Mouse (Mus musculus): ENCODE measurements around the gene Olfr311. TPM values are rescaled to one million over a fixed set of nuclear protein-coding genes. Genes with fewer than 3 reads are reported as not detected.
"Not testable (repeated sequence)": the region's sequence is repeated elsewhere in the genome, so short reads cannot be mapped to it uniquely, and the experiment has no call there.

The Olfr311 gene
- not detected in 2 replicates for polyA plus RNA-seq (2014; fragmentation: Nextera tagmentation; extraction: Ambion mirVana)

DNA sequence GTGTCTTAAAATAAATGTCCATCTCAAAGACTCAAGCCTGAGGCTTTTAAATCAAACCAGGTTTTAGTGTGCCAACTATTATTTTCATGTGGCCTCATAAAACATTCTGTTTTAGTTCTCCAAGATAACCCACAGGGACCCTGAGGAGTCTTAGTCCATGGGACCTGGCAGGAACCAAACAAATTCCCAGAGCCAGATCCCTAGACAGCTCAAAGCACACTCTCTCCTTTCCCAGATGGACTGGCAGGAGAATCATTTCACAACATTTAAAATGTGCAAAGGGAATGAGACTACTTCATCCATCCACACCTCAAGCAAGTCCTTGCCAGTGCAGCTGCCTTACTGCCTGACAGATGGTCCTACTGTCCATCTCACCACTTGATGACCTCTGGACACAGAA lies at the start of gene Olfr311:
Gene Olfr311, plus strand, starts transcription at position 301 of the 400 bp plus-strand sequence.
- H3K9me3 ChIP-seq (ENCODE audit: control insufficient read depth, low read length); H3K27ac ChIP-seq (ENCODE audit: low read depth, low read length); ATAC-seq (ENCODE audit: low FRiP score, low TSS enrichment); H3K4me1 ChIP-seq (ENCODE audit: control insufficient read depth, insufficient read depth, low read length); H3K4me2 ChIP-seq (replicated peaks; ENCODE audit: low read depth, low read length); H3K27me3 ChIP-seq (ENCODE audit: control insufficient read depth, insufficient read depth, low read length); H3K4me3 ChIP-seq (ENCODE audit: low read length); H3K36me3 ChIP-seq (ENCODE audit: control insufficient read depth, insufficient read depth, low read length); H3K9ac ChIP-seq (ENCODE audit: low read depth, low read length): not testable (repeated sequence)

DNA sequence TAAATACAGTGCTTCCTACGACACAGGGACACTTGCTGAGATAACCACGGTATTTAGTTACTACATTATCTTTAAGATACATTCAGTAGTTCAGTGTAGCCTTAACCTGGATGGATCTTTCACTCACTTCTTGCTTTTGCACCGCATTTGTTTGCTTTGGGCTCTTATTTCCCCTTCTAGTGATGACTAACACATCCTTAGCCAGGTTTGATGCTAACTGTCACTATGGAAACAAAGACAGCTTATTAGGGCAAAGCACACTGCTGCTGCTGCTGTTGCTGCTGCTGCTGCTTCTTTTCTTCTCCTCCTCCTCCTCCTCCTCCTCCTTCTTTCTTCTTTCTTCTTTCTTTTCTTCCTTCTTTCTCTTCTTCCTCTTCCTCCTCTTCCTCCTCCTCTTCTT lies 49.5 kb upstream of the Olfr311 start:
- 39% methylated on average over 3 of the region's 3 CpGs for WGBS
- ATAC-seq (ENCODE audit: low FRiP score, low TSS enrichment), result no peak
- Histone ChIP-seq H3K4me1 (ENCODE audit: control insufficient read depth, insufficient read depth, low read length) (no peaks in the 10 kb centered on the region), H3K27me3 (ENCODE audit: control insufficient read depth, insufficient read depth, low read length) (no peaks in the 10 kb centered on the region), H3K27ac (ENCODE audit: low read depth, low read length) (no peak overlapping the region), H3K36me3 (ENCODE audit: control insufficient read depth, insufficient read depth, low read length) (no peaks in the 10 kb centered on the region), H3K4me3 (ENCODE audit: low read length) (no peak overlapping the region), H3K9me3 (ENCODE audit: control insufficient read depth, low read length) (no peaks in the 10 kb centered on the region), H3K4me2 (replicated peaks; ENCODE audit: low read depth, low read length) (no peak overlapping the region), H3K9ac (ENCODE audit: low read depth, low read length) (no peak overlapping the region)

DNA sequence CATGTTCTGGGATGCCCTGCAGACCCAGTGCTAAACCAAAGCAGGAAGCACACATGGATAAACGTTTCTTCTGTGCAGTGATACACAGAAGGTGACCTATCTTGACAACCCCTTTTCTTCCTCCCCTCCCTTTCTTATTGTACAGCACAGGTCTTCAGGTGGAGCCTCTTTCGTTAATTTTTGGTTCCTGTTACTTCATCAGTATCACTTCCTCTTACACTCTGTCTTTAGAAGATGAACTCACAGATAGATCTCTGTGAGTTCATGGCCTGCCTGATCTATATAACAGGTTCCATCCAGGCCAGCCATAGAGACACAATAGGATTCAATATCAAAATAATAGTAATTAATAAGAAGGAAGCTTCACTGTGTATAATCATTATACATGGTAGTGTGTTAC lies 49.0 kb upstream of the Olfr311 start:
- ATAC-seq (ENCODE audit: low FRiP score, low TSS enrichment), result no peak
- WGBS, result 51% methylated on average over 2 of the region's 2 CpGs
- Histone ChIP-seq H3K4me3 (ENCODE audit: low read length) (no peak overlapping the region), H3K27ac (ENCODE audit: low read depth, low read length) (no peak overlapping the region), H3K4me2 (replicated peaks; ENCODE audit: low read depth, low read length) (no peak overlapping the region), H3K36me3 (ENCODE audit: control insufficient read depth, insufficient read depth, low read length) (no peaks in the 10 kb centered on the region), H3K9ac (ENCODE audit: low read depth, low read length) (no peak overlapping the region), H3K9me3 (ENCODE audit: control insufficient read depth, low read length) (no peaks in the 10 kb centered on the region), H3K27me3 (ENCODE audit: control insufficient read depth, insufficient read depth, low read length) (no peaks in the 10 kb centered on the region), H3K4me1 (ENCODE audit: control insufficient read depth, insufficient read depth, low read length) (no peaks in the 10 kb centered on the region)

DNA sequence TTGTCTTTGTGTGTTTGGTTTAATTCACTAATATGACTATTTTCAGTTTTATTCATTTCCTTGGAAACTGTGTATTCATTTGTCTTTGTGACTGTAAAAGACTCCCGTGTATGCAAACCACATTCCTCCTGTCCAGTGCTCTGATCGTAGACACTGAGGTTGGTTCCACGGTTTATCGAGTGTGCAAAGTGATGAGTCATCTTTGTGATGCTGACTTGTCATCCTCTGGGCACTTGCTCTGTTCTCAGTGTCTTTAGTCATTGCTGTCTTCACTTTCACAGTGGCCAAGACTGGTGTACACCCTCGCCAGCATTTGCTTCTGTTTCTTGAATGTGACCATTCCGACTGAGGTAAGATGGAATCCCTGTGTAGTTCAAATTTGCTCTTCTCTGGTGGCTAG lies 48.4 kb upstream of the Olfr311 start:
- Histone ChIP-seq H3K4me3 (ENCODE audit: low read length) (no peak overlapping the region), H3K4me2 (replicated peaks; ENCODE audit: low read depth, low read length) (no peak overlapping the region), H3K36me3 (ENCODE audit: control insufficient read depth, insufficient read depth, low read length) (no peaks in the 10 kb centered on the region), H3K9me3 (ENCODE audit: control insufficient read depth, low read length) (no peaks in the 10 kb centered on the region), H3K27ac (ENCODE audit: low read depth, low read length) (no peak overlapping the region), H3K4me1 (ENCODE audit: control insufficient read depth, insufficient read depth, low read length) (no peaks in the 10 kb centered on the region), H3K9ac (ENCODE audit: low read depth, low read length) (no peak overlapping the region), H3K27me3 (ENCODE audit: control insufficient read depth, insufficient read depth, low read length) (no peaks in the 10 kb centered on the region)
- 76% methylated on average over 6 of the region's 6 CpGs for WGBS
- ATAC-seq (ENCODE audit: low FRiP score, low TSS enrichment), result no peak

DNA sequence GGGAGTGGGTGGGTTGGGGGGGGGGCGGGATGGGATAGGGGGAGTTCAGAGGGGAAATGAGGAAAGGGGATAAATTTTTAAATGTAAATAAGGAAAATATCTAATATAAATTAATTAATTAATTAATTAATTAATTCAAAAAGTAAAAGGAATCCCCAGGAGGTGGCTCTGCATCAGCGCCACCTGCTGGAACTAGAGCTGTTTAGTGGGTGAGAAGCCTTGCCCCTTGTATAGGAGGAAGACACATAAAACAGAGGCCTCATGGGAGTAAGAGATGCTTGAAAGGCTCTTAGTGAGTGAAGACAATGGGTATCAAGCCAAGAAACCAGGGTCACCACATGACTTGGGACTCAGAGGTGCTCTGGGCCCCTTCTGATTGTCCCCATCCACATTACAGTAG lies 43.2 kb upstream of the Olfr311 start:
- no peaks in the 10 kb centered on the region for H3K27me3 ChIP-seq (ENCODE audit: control insufficient read depth, insufficient read depth, low read length)
- ATAC-seq (ENCODE audit: low FRiP score, low TSS enrichment), result no peak
- H3K4me1 ChIP-seq (ENCODE audit: control insufficient read depth, insufficient read depth, low read length), result no peaks in the 10 kb centered on the region
- no peak overlapping the region for H3K4me2 ChIP-seq (replicated peaks; ENCODE audit: low read depth, low read length)
- H3K4me3 ChIP-seq (ENCODE audit: low read length), result no peak overlapping the region
- no peaks in the 10 kb centered on the region for H3K36me3 ChIP-seq (ENCODE audit: control insufficient read depth, insufficient read depth, low read length)
- no peak overlapping the region for H3K9ac ChIP-seq (ENCODE audit: low read depth, low read length)
- H3K9me3 ChIP-seq (ENCODE audit: control insufficient read depth, low read length), result no peaks in the 10 kb centered on the region
- H3K27ac ChIP-seq (ENCODE audit: low read depth, low read length), result no peak overlapping the region
- 91% methylated on average over 2 of the region's 2 CpGs for WGBS

DNA sequence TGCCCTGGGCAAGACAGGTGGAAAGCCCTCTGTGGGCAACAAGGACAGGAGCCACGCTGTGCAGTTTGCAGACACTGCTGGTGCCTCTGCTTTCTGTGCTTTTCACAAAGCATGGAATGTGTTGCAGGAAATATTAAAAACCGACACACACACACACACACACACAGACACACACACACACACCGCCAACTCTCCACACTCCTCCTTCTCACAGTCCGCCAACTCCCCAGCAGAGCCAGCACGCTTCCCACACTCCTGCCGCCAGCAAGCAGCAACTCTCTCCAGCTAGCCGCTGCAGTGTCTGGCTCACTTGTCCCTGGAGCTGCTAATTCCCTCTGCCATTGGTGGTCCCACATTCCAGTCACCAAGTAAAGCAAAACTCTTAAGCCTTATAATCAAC lies 42.2 kb upstream of the Olfr311 start:
- H3K4me3 ChIP-seq (ENCODE audit: low read length), result no peak overlapping the region
- no peaks in the 10 kb centered on the region for H3K27me3 ChIP-seq (ENCODE audit: control insufficient read depth, insufficient read depth, low read length)
- no peaks in the 10 kb centered on the region for H3K36me3 ChIP-seq (ENCODE audit: control insufficient read depth, insufficient read depth, low read length)
- no peak overlapping the region for H3K27ac ChIP-seq (ENCODE audit: low read depth, low read length)
- ATAC-seq (ENCODE audit: low FRiP score, low TSS enrichment), result no peak
- no peak overlapping the region for H3K4me2 ChIP-seq (replicated peaks; ENCODE audit: low read depth, low read length)
- no peak overlapping the region for H3K9ac ChIP-seq (ENCODE audit: low read depth, low read length)
- WGBS, result 83% methylated on average over 7 of the region's 7 CpGs
- H3K9me3 ChIP-seq (ENCODE audit: control insufficient read depth, low read length), result no peaks in the 10 kb centered on the region
- no peaks in the 10 kb centered on the region for H3K4me1 ChIP-seq (ENCODE audit: control insufficient read depth, insufficient read depth, low read length)

DNA sequence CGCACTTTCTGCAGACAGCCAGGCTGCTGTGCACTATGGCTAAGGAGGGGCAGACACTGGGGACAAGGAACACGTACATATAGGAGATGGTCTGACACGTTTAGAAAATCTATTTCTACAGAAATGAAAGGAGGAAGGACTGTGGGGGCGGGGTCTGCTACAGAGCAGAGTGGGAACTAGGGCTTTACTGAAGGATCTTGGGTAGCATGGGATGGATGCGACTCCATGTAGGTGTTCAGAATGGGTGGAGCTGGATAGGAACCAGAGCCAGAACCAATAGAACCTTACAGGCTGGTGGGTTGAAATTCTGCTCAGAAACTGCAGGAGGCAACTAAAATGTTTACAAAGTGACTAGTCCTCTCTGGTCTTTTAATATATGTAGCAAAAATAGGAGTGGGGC lies 39.3 kb upstream of the Olfr311 start:
- Histone ChIP-seq H3K4me3 (ENCODE audit: low read length) (no peak overlapping the region), H3K27me3 (ENCODE audit: control insufficient read depth, insufficient read depth, low read length) (no peaks in the 10 kb centered on the region), H3K4me2 (replicated peaks; ENCODE audit: low read depth, low read length) (no peak overlapping the region), H3K36me3 (ENCODE audit: control insufficient read depth, insufficient read depth, low read length) (no peaks in the 10 kb centered on the region), H3K9me3 (ENCODE audit: control insufficient read depth, low read length) (no peaks in the 10 kb centered on the region), H3K9ac (ENCODE audit: low read depth, low read length) (no peak overlapping the region), H3K4me1 (ENCODE audit: control insufficient read depth, insufficient read depth, low read length) (no peaks in the 10 kb centered on the region), H3K27ac (ENCODE audit: low read depth, low read length) (no peak overlapping the region)
- WGBS, result 81% methylated on average over 5 of the region's 5 CpGs
- no peak for ATAC-seq (ENCODE audit: low FRiP score, low TSS enrichment)

DNA sequence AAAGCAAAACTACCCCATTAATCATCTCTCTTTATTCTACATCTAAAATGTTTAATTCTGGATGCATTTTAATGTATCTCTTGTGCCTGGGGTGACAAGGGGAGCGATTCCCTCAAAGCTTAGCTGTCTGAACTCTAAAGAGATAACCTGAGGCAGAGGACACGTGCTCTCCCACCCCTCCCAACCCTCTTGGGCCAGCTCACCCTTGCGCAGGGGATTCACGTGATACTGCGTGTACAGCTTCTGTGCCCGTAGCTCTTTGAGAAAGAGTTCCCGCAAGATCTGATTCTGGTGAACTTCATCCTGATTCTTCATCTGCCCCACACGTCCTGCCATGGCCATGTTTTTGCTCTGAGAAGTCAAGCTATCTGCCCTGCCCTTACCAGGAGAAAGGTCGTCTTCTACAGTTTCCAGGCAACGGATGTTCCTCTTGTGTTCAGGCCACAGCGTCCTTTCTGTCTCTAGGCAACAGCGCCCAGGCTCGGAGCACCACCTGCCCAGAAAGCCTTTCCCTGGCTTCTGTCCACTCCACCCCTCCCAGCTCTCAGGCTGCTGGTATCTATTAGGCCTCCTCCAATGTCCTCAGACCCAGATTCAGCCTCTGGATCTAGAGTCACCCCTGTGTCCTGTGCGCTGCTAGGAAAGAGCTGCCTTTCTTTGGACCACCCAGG lies 37.4 kb upstream of the Olfr311 start, which contains the start of gene Fam183b:
Gene Fam183b, minus strand, starts transcription at position 403 of the 671 bp plus-strand sequence.
- Histone ChIP-seq H3K4me1 (ENCODE audit: control insufficient read depth, insufficient read depth, low read length) (no peaks in the 10 kb centered on the region), H3K4me3 (ENCODE audit: low read length) (no peak within 1 kb of the TSS)
- ATAC-seq (ENCODE audit: low FRiP score, low TSS enrichment), result peak; percentile 57; the same call in 1 of the 2 replicates

DNA sequence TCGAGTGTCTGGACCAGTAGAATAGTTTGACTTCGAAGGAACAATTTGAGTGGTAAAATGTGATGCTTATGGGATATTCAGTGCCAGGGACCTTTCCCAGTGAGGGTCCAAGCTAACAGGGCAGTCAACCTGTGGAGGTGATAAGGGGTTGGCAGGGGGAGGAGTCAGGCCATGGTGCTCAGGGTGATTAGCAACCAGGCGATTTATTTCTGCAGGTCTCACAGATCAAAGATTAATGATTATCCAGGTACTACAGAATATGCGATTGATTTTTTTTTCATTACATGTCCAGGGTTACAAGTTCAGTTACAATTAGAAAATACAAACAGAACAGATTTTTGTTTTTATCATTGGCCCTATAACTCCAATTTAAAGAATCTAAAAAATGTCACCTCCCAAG lies 35.2 kb upstream of the Olfr311 start:
- Histone ChIP-seq H3K27me3 (ENCODE audit: control insufficient read depth, insufficient read depth, low read length) (no peaks in the 10 kb centered on the region), H3K4me1 (ENCODE audit: control insufficient read depth, insufficient read depth, low read length) (no peaks in the 10 kb centered on the region), H3K9me3 (ENCODE audit: control insufficient read depth, low read length) (no peaks in the 10 kb centered on the region), H3K4me3 (ENCODE audit: low read length) (no peak overlapping the region), H3K9ac (ENCODE audit: low read depth, low read length) (no peak overlapping the region), H3K36me3 (ENCODE audit: control insufficient read depth, insufficient read depth, low read length) (no peaks in the 10 kb centered on the region), H3K4me2 (replicated peaks; ENCODE audit: low read depth, low read length) (no peak overlapping the region), H3K27ac (ENCODE audit: low read depth, low read length) (no peak overlapping the region)
- no peak for ATAC-seq (ENCODE audit: low FRiP score, low TSS enrichment)
- 70% methylated on average over 4 of the region's 4 CpGs for WGBS

More for the DNA sequence above, 37.4 kb upstream of the Olfr311 start, which contains the start of gene Fam183b:
- Histone ChIP-seq H3K9me3 (ENCODE audit: control insufficient read depth, low read length) (no peaks in the 10 kb centered on the region), H3K27me3 (ENCODE audit: control insufficient read depth, insufficient read depth, low read length) (no peaks in the 10 kb centered on the region), H3K36me3 (ENCODE audit: control insufficient read depth, insufficient read depth, low read length) (no peaks in the 10 kb centered on the region), H3K9ac (ENCODE audit: low read depth, low read length) (no peak within 1 kb of the TSS), H3K4me2 (replicated peaks; ENCODE audit: low read depth, low read length) (no peak within 1 kb of the TSS; the same call in 1 of the 2 replicates), H3K27ac (ENCODE audit: low read depth, low read length) (no peak within 1 kb of the TSS)
- WGBS, result 41% methylated on average over 14 of the region's 14 CpGs
